Mouse (Mus musculus) hindbrain, embryonic 12.5 days (tissue): ENCODE results near the gene Nccrp1. TPM values are rescaled to one million over a fixed set of nuclear protein-coding genes. Genes with fewer than 3 reads are reported as not detected.

Experiments used
- ATAC-seq: fragments of 200-750 bp; cut with Nextera tagmentation; 2 replicates; pipeline ENCODE4 v1.8.0; 2017; ENCODE audit warnings: moderate TSS enrichment; ENCODE audit not compliant: low FRiP score
- H3K27ac ChIP-seq: fragments of 300-500 bp; sonication (generic); 2 replicates; pipeline ENCODE4 v1.5.1; 2016; ENCODE audit warnings: mild to moderate bottlenecking
- H3K27me3 ChIP-seq: fragments of 300-500 bp; sonication (generic); 2 replicates; pipeline ENCODE4 v1.6.1; 2016; ENCODE audit warnings: mild to moderate bottlenecking
- H3K36me3 ChIP-seq: fragments of 300-500 bp; sonication (generic); 2 replicates; pipeline ENCODE4 v1.6.1; 2016; ENCODE audit warnings: mild to moderate bottlenecking
- H3K4me1 ChIP-seq: fragments of 300-500 bp; sonication (generic); 2 replicates; pipeline ENCODE4 v1.6.1; 2016
- H3K4me2 ChIP-seq: fragments of 300-500 bp; sonication (generic); replicated peaks from 2 replicates; pipeline ENCODE4 v1.6.1; 2016; ENCODE audit warnings: mild to moderate bottlenecking
- H3K4me3 ChIP-seq: fragments of 300-500 bp; sonication (generic); 2 replicates; pipeline ENCODE4 v1.5.1; 2016; ENCODE audit warnings: mild to moderate bottlenecking
- H3K9ac ChIP-seq: fragments of 300-500 bp; sonication (generic); 2 replicates; pipeline ENCODE4 v1.6.1; 2016; ENCODE audit warnings: mild to moderate bottlenecking, moderate library complexity
- H3K9me3 ChIP-seq: fragments of 300-500 bp; sonication (generic); replicated peaks from 2 replicates; pipeline ENCODE4 v1.6.1; 2016; ENCODE audit warnings: mild to moderate bottlenecking
- WGBS: fragments of 180-500 bp; shearing (Covaris S2); methylation state at CpG from one replicate; pipeline ENCODE4 v1.1.7; 2016; 5-methylcytosine and 5-hydroxymethylcytosine counted together
- polyA plus RNA-seq: library from polyadenylated mRNA; unstranded; fragments of >200 nt; fragmentation: Nextera tagmentation; extraction: Ambion mirVana; gene quantifications from 2 replicates; pipeline ENCODE4 v1.2.1, GENCODE M21; 2016

Gene Nccrp1
- polyA plus RNA-seq, 1 experiment from 2014 or later = not detected

- Histone ChIP-seq H3K9ac (no peak overlapping the region), H3K9me3 (no peaks in the 10 kb centered on the region), H3K27me3 (no peaks in the 10 kb centered on the region), H3K4me2 (no peak overlapping the region), H3K27ac (no peak overlapping the region), H3K36me3 (peaks cover 85% of the 10 kb centered on the region), H3K4me1 (0 out of 2 replicates have a peak, but pooled peaks cover 2% of the 10 kb centered on the region), H3K4me3 (no peak overlapping the region)
- WGBS = 95% methylated on average over 13 of the region's 13 CpGs
- ATAC-seq = no peak
These were observed 15.9 kb upstream of the Nccrp1 start for GRCm38 (mm10) chr7:28562951-28563350.

- H3K4me2 ChIP-seq = no peak overlapping the region
- H3K4me1 ChIP-seq = 0 out of 2 replicates have a peak, but pooled peaks cover 2% of the 10 kb centered on the region
- ATAC-seq = no peak
- H3K27ac ChIP-seq = no peak overlapping the region
- 86% methylated on average over 13 of the region's 13 CpGs for WGBS
- H3K27me3 ChIP-seq = no peaks in the 10 kb centered on the region
- H3K9ac ChIP-seq = no peak overlapping the region
- peaks cover 79% of the 10 kb centered on the region for H3K36me3 ChIP-seq
- no peaks in the 10 kb centered on the region for H3K9me3 ChIP-seq
- H3K4me3 ChIP-seq = no peak overlapping the region
These were observed 15.3 kb upstream of the Nccrp1 start for GRCm38 (mm10) chr7:28562371-28562770.

DNA sequence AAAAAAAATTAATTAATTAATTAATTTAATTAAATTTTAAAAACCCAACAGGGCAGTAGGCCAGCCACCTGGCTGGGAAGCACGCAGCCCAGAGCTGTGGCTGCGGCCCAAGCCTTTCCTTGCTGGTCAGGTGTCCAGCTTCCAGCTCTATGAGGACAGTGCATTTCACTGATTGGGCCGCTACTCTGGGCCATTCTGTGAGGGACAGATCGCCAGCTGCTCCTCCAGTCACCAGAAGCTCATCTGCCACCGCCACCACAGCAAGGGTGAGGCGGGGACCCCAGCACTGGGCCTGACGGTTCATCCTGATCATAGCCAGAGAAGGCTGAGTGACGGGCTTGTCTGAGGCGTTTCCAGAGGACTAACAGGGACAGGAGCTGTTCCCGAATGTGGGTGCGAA, 14.9 kb upstream of the Nccrp1 start:
- ATAC-seq = no peak
- H3K27me3 ChIP-seq = no peaks in the 10 kb centered on the region
- H3K36me3 ChIP-seq = peaks cover 75% of the 10 kb centered on the region
- no peak overlapping the region for H3K27ac ChIP-seq
- no peak overlapping the region for H3K9ac ChIP-seq
- 88% methylated on average over 11 of the region's 11 CpGs for WGBS
- no peak overlapping the region for H3K4me2 ChIP-seq
- H3K4me1 ChIP-seq = 0 out of 2 replicates have a peak, but pooled peaks cover 2% of the 10 kb centered on the region
- no peak overlapping the region for H3K4me3 ChIP-seq
- no peaks in the 10 kb centered on the region for H3K9me3 ChIP-seq

DNA sequence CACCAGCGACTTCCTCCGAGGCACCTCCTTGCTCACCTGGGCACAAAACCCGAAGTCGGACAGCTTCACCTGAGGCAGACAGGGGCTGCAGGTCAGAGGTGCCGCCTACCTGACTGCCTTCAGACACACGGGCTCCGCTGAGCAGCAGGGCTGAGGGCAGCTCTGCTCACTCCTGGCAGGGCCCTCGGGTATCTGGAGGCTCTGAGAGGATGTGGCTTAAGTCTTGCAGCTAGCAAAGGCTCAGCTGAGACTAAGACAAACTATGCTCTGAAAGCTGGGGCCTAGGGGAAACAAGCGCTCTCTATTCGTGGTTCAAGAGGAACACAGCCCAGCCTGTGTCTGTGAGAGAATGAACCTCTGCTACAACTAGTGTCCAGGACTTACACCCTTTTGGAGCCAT, 13.8 kb upstream of the Nccrp1 start:
- Histone ChIP-seq H3K36me3 (peaks cover 67% of the 10 kb centered on the region), H3K4me3 (no peak overlapping the region), H3K9me3 (no peaks in the 10 kb centered on the region), H3K27ac (no peak overlapping the region), H3K9ac (no peak overlapping the region), H3K4me2 (no peak overlapping the region), H3K27me3 (no peaks in the 10 kb centered on the region), H3K4me1 (0 out of 2 replicates have a peak, but pooled peaks cover 2% of the 10 kb centered on the region)
- no peak for ATAC-seq
- 93% methylated on average over 10 of the region's 10 CpGs for WGBS

DNA sequence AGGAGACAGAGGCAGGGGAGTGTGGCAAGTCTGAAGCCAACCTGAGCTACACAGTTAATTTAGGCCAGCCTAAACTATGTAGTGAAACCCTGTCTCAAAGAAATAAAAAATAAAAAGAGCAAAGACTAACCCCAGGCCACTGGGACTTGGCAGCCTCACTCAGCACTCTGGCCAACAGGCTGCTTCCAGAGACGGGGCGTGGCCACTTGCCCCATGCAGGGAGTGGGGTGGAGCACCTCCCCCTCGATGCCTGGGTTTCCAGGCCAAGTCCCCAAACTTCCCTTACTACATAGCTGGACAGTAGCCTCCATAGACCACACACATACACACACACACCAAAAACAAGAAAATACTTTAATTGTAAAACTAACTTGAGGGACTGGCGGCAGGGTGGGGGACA, 11.4 kb upstream of the Nccrp1 start:
- Histone ChIP-seq H3K27ac (no peak overlapping the region), H3K4me3 (no peak overlapping the region), H3K9ac (no peak overlapping the region), H3K4me2 (no peak overlapping the region), H3K36me3 (peaks cover 43% of the 10 kb centered on the region), H3K4me1 (0 out of 2 replicates have a peak, but pooled peaks cover 2% of the 10 kb centered on the region), H3K27me3 (no peaks in the 10 kb centered on the region), H3K9me3 (no peaks in the 10 kb centered on the region)
- no peak for ATAC-seq
- WGBS = 65% methylated on average over 4 of the region's 4 CpGs

GRCm38 (mm10) chr7:28557708-28558107, 10.7 kb upstream of the Nccrp1 start:
- WGBS = 77% methylated on average over 6 of the region's 6 CpGs
- Histone ChIP-seq H3K4me3 (no peak overlapping the region), H3K9me3 (no peaks in the 10 kb centered on the region; the same call in 1 of the 2 replicates), H3K27me3 (no peaks in the 10 kb centered on the region), H3K4me2 (no peak overlapping the region), H3K4me1 (0 out of 2 replicates have a peak, but pooled peaks cover 2% of the 10 kb centered on the region), H3K36me3 (peaks cover 35% of the 10 kb centered on the region), H3K27ac (no peak overlapping the region), H3K9ac (no peak overlapping the region)
- ATAC-seq = no peak

- Histone ChIP-seq H3K4me3 (no peak overlapping the region), H3K4me2 (no peak overlapping the region), H3K27ac (no peak overlapping the region), H3K27me3 (no peaks in the 10 kb centered on the region), H3K4me1 (0 out of 2 replicates have a peak, but pooled peaks cover 2% of the 10 kb centered on the region), H3K36me3 (peaks cover 29% of the 10 kb centered on the region), H3K9ac (no peak overlapping the region), H3K9me3 (peaks cover 2% of the 10 kb centered on the region; the same call in 1 of the 2 replicates)
- no peak for ATAC-seq
- 84% methylated on average over 5 of the region's 5 CpGs for WGBS
These were observed 10.0 kb upstream of the Nccrp1 start for GRCm38 (mm10) chr7:28557069-28557468.

DNA sequence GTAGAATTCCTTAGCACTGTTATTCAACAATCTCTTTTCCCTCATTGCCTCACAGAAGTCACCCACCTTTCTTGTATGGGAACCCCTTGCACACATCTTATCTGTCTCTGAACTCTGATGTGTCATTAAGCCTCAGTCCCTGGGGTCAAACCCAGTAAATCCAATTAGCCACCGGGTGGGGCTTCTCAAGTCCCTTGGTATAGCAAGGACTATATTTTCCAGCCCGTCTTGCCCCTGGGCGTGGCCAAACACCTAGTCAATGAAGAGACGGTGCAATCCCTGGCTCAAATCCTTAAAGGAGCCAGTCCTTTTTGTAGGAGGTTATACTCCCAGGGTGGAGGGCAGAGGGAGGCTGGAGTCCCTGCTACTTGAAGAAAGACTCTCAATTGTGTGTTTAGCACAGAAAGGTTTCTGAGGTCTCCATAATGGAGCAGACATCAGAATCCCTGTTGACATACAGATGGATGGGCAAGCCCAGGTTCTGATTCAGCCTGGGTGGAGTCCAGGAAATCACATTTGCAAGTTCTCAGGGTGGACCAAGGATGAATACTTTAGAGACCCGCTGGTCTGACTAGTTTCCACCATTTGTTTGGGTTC, 9.0 kb upstream of the Nccrp1 start:
- ATAC-seq = no peak
- no peak overlapping the region for H3K4me3 ChIP-seq
- no peaks in the 10 kb centered on the region for H3K27me3 ChIP-seq
- 0 out of 2 replicates have a peak, but pooled peaks cover 2% of the 10 kb centered on the region for H3K4me1 ChIP-seq
- H3K9ac ChIP-seq = no peak overlapping the region
- no peak overlapping the region for H3K4me2 ChIP-seq
- 25% methylated on average over 5 of the region's 5 CpGs for WGBS
- no peak overlapping the region; the same call in 1 of the 2 replicates for H3K27ac ChIP-seq
- H3K9me3 ChIP-seq = peaks cover 4% of the 10 kb centered on the region; the same call in 1 of the 2 replicates
- peaks cover 27% of the 10 kb centered on the region for H3K36me3 ChIP-seq

- ATAC-seq = no peak
These were observed 6.0 kb upstream of the Nccrp1 start for GRCm38 (mm10) chr7:28553076-28553475.

DNA sequence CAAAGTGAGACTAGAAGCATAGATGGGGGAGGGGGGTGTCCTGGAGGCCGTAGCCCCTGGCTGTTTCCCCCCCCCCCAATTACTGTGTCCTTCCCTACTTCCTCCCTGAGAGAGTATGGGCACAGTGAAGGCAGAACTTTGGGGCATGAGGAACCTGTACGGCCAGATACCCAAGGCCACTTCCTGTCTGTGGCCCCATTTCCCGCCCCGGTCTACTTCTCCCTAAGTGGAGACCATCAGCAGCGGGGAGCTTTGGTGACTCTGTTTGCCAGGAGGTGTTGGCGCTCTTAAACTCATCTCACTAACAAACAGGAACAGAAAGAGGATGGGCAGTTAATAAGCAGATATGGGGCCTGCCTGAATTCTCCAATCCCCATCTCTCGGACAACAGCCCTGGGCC, 574 bp upstream of the Nccrp1 start:
- H3K27me3 ChIP-seq = peaks cover 52% of the 10 kb centered on the region
- H3K4me1 ChIP-seq = peaks cover 23% of the 10 kb centered on the region
- no peak overlapping the region for H3K9ac ChIP-seq
- 75% methylated on average over 7 of the region's 7 CpGs for WGBS
- H3K4me2 ChIP-seq = no peak overlapping the region
- H3K4me3 ChIP-seq = no peak overlapping the region
- no peak for ATAC-seq
- no peaks in the 10 kb centered on the region for H3K36me3 ChIP-seq
- H3K9me3 ChIP-seq = peaks cover 4% of the 10 kb centered on the region; the same call in 1 of the 2 replicates
- no peak overlapping the region for H3K27ac ChIP-seq

More at GRCm38 (mm10) chr7:28553076-28553475, 6.0 kb upstream of the Nccrp1 start:
- Histone ChIP-seq H3K27me3 (peaks cover 6% of the 10 kb centered on the region; the same call in 1 of the 2 replicates), H3K36me3 (no peaks in the 10 kb centered on the region), H3K9me3 (peaks cover 4% of the 10 kb centered on the region; the same call in 1 of the 2 replicates), H3K9ac (no peak overlapping the region), H3K4me2 (no peak overlapping the region), H3K4me1 (no peaks in the 10 kb centered on the region), H3K4me3 (no peak overlapping the region), H3K27ac (no peak overlapping the region)
- WGBS = 92% methylated on average over 6 of the region's 6 CpGs

GRCm38 (mm10) chr7:28546649-28547048, 405 bp downstream of the Nccrp1 start:
- no peaks in the 10 kb centered on the region for H3K9me3 ChIP-seq
- H3K4me2 ChIP-seq = peak overlapping the region; percentile 51
- no peak overlapping the region for H3K27ac ChIP-seq
- H3K27me3 ChIP-seq = peaks cover 52% of the 10 kb centered on the region
- 1% methylated on average over 22 of the region's 22 CpGs for WGBS
- no peaks in the 10 kb centered on the region for H3K36me3 ChIP-seq
- H3K9ac ChIP-seq = peak overlapping the region; percentile 39; the same call in 1 of the 2 replicates
- H3K4me3 ChIP-seq = peak overlapping the region; percentile 29
- ATAC-seq = no peak
- peaks cover 23% of the 10 kb centered on the region for H3K4me1 ChIP-seq

- WGBS = 46% methylated on average over 7 of the region's 7 CpGs
- Histone ChIP-seq H3K9me3 (no peaks in the 10 kb centered on the region), H3K9ac (no peak overlapping the region), H3K36me3 (no peaks in the 10 kb centered on the region), H3K27me3 (peaks cover 52% of the 10 kb centered on the region), H3K27ac (no peak overlapping the region), H3K4me2 (no peak overlapping the region), H3K4me3 (no peak overlapping the region), H3K4me1 (peaks cover 23% of the 10 kb centered on the region)
- no peak for ATAC-seq
These were observed 1.2 kb downstream of the Nccrp1 start for GRCm38 (mm10) chr7:28545891-28546210.
